Mouse (Mus musculus): Measurements from ENCODE around the gene Ank3. TPM values are rescaled to one million over a fixed set of nuclear protein-coding genes. Genes with fewer than 3 reads are reported as not detected.
A peak's percentile ranks its signal among the peaks of the same experiment; 100 is the strongest.

The Ank3 gene
- polyA plus RNA-seq, 1 experiment from 2014 or later: 102 TPM

DNA sequence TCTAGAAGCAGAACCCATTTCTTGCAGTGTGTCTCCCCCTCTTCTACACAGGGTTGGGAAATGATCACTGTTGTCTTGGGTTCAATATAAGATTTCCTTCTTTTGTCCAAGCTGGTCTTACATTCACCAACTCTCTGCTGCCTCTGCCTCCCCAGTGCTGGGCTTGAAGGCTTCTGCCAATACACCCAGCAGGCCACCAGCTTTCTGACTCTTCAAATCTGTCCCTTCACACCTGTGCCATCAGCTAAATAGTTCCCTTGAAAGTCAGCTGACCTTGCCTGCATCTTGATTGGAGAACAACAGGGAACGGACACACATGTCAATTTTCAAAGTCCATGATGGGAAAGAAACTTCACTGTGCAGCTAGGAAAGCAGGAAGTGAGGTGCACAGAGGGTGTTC lies 300.1 kb downstream of the Ank3 start:
- Histone ChIP-seq H3K4me1 (replicated peaks) (peaks cover 17% of the 10 kb centered on the region), H3K4me3 (replicated peaks) (no peak overlapping the region), H3K27me3 (no peaks in the 10 kb centered on the region), H3K4me2 (replicated peaks) (no peak overlapping the region), H3K9ac (replicated peaks) (no peak overlapping the region), H3K27ac (no peak overlapping the region), H3K9me3 (no peaks in the 10 kb centered on the region), H3K36me3 (no peaks in the 10 kb centered on the region)
- ATAC-seq: no peak
- WGBS: 88% methylated on average over 1 of the region's 1 CpGs

DNA sequence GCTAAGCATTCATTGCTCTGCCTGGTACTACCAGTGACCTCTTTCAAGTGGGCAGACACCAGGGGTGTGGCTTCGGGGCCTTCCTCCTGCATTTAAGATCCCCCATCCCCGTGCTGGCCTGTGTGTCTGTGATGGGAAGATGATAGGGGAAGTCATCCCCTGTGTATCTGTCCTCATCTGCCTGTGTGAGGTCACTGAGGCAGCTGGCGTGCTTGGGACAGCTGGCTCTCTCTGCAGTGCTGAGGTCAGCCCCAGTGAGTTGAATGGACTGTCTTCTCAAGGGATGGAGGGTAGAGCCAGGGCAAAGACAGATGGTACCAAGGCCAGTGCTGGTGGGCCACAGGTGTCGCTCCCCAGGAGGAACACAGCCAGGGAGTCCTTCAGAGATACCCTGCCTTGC lies 302.7 kb downstream of the Ank3 start:
- Histone ChIP-seq H3K36me3 (no peaks in the 10 kb centered on the region), H3K27me3 (no peaks in the 10 kb centered on the region)
- ATAC-seq: peak; percentile 53

DNA sequence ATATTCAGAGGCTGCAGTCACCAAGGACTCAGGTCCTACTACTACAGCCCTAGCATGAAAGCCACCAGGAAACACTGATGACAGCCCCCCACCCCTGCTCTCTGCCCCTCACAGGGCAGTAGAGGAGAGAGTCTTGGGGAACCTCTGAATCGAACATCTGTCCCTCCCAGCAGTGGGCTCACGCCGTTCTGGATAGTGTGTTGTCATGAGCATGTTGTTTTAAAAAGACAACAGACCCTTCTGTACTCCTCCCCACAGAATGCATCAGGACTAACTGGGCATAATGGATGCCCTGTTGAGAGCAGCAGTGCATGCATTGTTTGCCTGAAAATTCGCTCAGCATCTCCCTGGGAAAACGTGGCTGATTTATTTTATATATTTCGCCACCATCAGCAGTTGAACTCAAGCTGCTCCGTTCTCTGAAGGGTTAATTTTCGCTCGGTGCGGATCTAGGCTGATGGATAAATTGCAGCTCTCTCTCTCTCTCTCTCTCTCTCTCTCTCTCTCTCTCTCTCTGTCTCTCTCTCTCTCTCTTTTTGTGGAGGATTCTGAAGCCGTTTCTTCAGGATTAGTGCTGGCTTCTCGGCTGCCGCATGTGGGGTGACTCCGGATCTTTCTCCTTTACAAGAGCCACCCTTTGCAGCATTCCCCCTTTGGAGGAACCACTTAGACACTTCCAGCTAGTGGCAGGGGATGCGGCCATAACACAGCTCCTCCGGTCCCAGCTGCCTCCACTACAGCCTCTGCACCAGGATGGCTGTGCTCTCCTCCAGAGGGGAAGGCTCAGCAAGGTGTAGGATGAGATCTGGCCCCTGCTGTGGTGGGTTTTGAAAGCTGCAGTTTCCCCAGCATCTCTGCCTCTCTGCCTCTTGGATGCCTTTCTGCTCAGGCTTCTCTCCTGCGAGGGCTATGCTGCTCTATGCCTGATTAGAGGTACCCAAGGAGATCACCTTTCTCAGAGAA lies 307.5 kb downstream of the Ank3 start:
- no peaks in the 10 kb centered on the region for H3K9me3 ChIP-seq
- H3K9ac ChIP-seq (replicated peaks): peak overlapping the region; percentile 68
- peak overlapping the region; percentile 66 for H3K4me2 ChIP-seq (replicated peaks)
- peaks cover 67% of the 10 kb centered on the region for H3K4me1 ChIP-seq (replicated peaks)
- H3K36me3 ChIP-seq: no peaks in the 10 kb centered on the region
- 3% methylated on average over 17 of the region's 17 CpGs for WGBS
- peak overlapping the region; percentile 44 for H3K4me3 ChIP-seq (replicated peaks)
- ATAC-seq: peak; percentile 80
- peak overlapping the region; percentile 95 for H3K27ac ChIP-seq
- H3K27me3 ChIP-seq: no peaks in the 10 kb centered on the region

More for the DNA sequence above, 302.7 kb downstream of the Ank3 start:
- peaks cover 30% of the 10 kb centered on the region for H3K4me1 ChIP-seq (replicated peaks)
- H3K9me3 ChIP-seq: no peaks in the 10 kb centered on the region
- no peak overlapping the region for H3K4me3 ChIP-seq (replicated peaks)
- peak overlapping the region; percentile 19; the same call in 1 of the 2 replicates for H3K27ac ChIP-seq
- no peak overlapping the region for H3K9ac ChIP-seq (replicated peaks)
- no peak overlapping the region for H3K4me2 ChIP-seq (replicated peaks)
- 36% methylated on average over 4 of the region's 4 CpGs for WGBS

DNA sequence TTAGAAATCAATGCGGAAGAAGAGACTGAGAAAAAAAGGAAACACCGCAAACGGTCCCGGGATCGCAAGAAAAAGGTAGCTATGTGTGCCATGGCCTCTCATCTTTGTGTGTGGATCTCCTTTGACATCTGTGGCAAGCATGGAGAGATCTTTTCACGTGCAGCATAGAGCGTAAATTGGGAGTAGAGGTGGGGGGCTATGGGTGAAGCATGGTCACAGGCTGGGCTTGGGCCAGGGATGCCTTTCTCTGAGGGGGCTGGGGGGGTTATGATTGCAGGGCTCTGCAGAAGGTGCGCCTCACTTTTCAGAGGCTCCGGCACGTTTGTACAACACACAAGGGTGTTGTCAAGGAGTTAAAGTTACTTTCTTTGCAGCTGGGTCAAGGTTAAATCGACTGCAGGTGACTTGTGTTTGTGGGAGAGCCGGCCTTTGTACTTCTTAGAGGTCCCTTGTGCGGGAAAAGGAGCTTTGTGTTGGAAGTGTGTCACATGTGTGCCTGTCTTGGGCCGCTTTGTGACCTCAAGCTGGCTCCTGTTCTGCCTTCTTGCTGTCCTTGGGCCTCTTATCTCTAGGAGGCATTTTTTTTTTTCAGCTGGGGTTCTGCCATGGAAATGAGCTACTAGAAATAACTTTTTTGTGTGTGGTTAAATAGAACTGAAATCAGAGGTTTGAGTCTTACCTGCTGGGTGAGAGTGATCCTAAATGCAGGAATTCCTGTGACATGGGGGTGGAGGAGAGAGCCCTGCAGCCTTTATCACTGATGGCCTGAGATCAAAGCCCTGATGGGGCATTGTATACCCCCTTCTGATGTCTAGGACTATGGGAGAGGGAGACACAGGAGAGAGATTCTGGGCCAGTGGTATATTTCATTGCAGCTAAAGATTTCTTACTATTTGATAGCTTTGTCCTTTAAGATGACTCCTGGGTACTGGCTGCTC lies 308.5 kb downstream of the Ank3 start:
- Histone ChIP-seq H3K9ac (replicated peaks) (peak overlapping the region; percentile 68), H3K4me1 (replicated peaks) (peaks cover 73% of the 10 kb centered on the region), H3K36me3 (no peaks in the 10 kb centered on the region), H3K27me3 (no peaks in the 10 kb centered on the region), H3K4me3 (replicated peaks) (peak overlapping the region; percentile 44), H3K9me3 (no peaks in the 10 kb centered on the region), H3K27ac (peak overlapping the region; percentile 95), H3K4me2 (replicated peaks) (peak overlapping the region; percentile 66)
- 0 out of 2 replicates have a peak, but pooled peaks have one; percentile 24 for ATAC-seq
- WGBS: 13% methylated on average over 14 of the region's 14 CpGs

DNA sequence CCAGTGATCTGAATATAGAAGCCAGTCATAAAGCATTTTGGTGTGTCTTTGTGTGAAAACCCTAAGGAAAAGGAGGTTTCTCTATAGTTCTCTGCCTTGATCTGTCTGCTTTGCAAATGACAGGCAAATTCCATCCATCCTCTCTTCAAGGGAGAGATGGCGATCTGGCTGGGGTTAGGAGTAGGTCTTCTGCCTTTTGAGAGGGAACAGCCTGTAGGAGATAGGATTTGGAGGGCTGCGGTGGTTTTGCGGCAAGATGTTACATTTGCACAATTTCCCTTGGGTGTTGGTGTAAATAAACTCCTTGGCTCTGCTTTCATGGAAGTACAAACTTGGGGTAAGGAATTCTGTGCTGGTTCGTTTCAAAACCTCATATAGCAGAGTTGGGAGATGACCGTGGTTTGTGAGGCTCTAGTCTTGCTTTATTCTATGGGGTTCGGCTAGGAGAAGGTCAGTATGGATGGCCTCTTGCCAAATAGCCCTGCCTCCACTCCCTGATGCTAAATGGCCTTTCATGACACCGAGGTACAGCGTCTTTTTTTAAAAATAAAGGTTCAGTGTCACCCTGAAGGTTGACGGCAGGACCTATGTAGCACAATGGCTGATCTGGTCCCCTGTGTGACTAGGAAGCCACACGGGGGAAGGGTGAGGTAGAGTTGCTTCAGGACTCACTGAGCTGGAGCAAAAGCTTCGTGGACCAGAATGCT lies 309.4 kb downstream of the Ank3 start:
- ATAC-seq: no peak
- Histone ChIP-seq H3K9me3 (no peaks in the 10 kb centered on the region), H3K36me3 (no peaks in the 10 kb centered on the region), H3K27me3 (no peaks in the 10 kb centered on the region), H3K4me3 (replicated peaks) (peak overlapping the region; percentile 44), H3K9ac (replicated peaks) (peak overlapping the region; percentile 68), H3K4me2 (replicated peaks) (peak overlapping the region; percentile 66), H3K4me1 (replicated peaks) (peaks cover 81% of the 10 kb centered on the region), H3K27ac (peak overlapping the region; percentile 95; the same call in 1 of the 2 replicates)
- 73% methylated on average over 11 of the region's 11 CpGs for WGBS

DNA sequence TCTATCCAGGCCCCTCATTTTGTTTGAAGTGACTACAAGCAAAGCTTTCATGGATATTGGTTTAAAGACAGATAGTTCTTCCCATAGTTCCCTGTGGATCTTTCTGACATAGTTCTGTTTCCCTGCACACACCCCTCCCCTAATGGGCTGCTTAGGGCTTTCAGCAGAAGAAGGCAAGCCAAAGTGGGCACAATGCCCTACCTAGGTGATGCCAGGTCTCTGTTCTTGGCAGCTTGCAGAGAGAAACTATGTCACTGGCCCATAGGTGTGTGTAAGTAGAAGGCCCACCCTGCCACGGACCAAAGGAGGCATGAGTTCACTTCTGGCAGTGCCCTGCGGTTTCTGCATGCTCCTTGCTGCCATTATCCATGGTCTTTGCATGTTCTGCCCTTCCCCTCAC lies 311.1 kb downstream of the Ank3 start:
- no peak overlapping the region for H3K27ac ChIP-seq
- H3K4me3 ChIP-seq (replicated peaks): no peak overlapping the region
- ATAC-seq: no peak
- no peaks in the 10 kb centered on the region for H3K27me3 ChIP-seq
- WGBS: 90% methylated on average over 2 of the region's 2 CpGs
- 0 out of 2 replicates have a peak, but pooled peaks cover 3% of the 10 kb centered on the region for H3K36me3 ChIP-seq
- H3K9ac ChIP-seq (replicated peaks): no peak overlapping the region
- H3K4me2 ChIP-seq (replicated peaks): no peak overlapping the region
- H3K4me1 ChIP-seq (replicated peaks): peaks cover 81% of the 10 kb centered on the region
- H3K9me3 ChIP-seq: no peaks in the 10 kb centered on the region

DNA sequence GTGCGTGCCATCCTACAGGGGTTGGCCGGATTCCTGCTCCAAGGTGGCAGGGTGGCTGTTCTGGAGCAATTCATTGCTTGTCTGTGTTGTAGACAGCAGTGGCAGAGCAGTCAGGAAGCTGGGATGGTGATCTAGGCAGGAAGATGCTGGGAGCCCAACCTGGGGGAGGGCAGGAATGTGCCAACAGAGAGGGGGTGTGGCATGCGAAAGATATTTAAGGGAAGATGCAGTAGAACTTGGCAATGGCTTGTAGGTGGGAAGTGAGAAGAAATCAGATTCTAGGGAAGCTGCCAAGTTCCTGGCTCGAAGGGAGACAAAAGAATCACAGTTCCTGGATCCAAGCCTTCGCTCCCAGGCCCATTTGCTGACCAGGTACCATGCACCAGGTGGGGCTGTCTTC lies 312.2 kb downstream of the Ank3 start:
- Histone ChIP-seq H3K4me3 (replicated peaks) (no peak overlapping the region), H3K27ac (no peak overlapping the region), H3K9ac (replicated peaks) (no peak overlapping the region), H3K9me3 (no peaks in the 10 kb centered on the region), H3K27me3 (no peaks in the 10 kb centered on the region), H3K4me1 (replicated peaks) (peaks cover 69% of the 10 kb centered on the region), H3K36me3 (0 out of 2 replicates have a peak, but pooled peaks cover 3% of the 10 kb centered on the region), H3K4me2 (replicated peaks) (no peak overlapping the region)
- WGBS: 91% methylated on average over 5 of the region's 5 CpGs
- no peak for ATAC-seq

DNA sequence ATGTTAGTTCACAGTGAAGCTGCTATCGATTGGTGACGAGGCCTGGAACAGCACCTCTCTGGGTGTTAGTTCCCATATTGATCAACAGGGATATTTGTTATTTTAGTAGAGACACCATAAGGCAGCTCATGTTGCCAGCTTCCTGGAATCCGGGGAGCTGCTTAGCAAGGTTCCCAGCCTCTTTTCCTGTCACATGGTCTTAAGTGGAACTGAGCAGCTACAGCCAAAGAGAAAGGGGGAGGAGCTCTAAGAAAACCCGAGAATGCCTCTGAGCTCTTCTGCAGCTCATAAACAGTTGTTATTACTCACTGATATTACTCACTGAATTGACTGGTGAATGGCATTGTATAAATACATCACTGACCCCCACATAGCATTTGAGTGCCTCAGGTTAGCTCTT lies 318.3 kb downstream of the Ank3 start:
- Histone ChIP-seq H3K9ac (replicated peaks) (no peak overlapping the region), H3K4me2 (replicated peaks) (no peak overlapping the region), H3K4me3 (replicated peaks) (no peak overlapping the region), H3K4me1 (replicated peaks) (peaks cover 46% of the 10 kb centered on the region), H3K27me3 (no peaks in the 10 kb centered on the region), H3K27ac (no peak overlapping the region), H3K36me3 (0 out of 2 replicates have a peak, but pooled peaks cover 3% of the 10 kb centered on the region), H3K9me3 (no peaks in the 10 kb centered on the region)
- WGBS: 77% methylated on average over 4 of the region's 4 CpGs
- no peak for ATAC-seq

DNA sequence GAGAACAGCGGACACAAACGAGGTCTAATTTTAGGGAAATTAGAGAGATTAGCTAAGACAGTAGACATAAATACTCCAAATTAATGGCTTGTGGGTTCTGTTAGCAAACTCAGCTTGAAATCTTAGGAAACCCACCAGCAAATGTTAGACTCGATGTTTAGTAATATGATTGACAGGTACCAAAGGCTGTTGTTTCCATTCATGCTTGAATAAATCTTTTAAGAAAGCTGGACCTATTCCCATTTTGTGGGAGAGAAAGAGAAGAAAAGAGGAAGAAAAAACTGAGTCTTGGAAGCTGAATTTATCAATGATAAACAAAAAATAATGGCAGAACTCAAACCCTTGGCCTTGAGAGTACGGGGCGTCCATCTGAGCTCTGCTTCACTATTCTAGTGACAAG lies 320.8 kb downstream of the Ank3 start:
- H3K9ac ChIP-seq (replicated peaks): 0 out of 2 replicates have a peak overlapping the region, but pooled peaks have one; percentile 41
- no peaks in the 10 kb centered on the region for H3K9me3 ChIP-seq
- no peaks in the 10 kb centered on the region for H3K27me3 ChIP-seq
- no peak for ATAC-seq
- peaks cover 49% of the 10 kb centered on the region for H3K4me1 ChIP-seq (replicated peaks)
- H3K4me2 ChIP-seq (replicated peaks): peak overlapping the region; percentile 42
- H3K4me3 ChIP-seq (replicated peaks): no peak overlapping the region
- peak overlapping the region; percentile 88 for H3K27ac ChIP-seq
- 0 out of 2 replicates have a peak, but pooled peaks cover 2% of the 10 kb centered on the region for H3K36me3 ChIP-seq
- WGBS: 47% methylated on average over 5 of the region's 5 CpGs

DNA sequence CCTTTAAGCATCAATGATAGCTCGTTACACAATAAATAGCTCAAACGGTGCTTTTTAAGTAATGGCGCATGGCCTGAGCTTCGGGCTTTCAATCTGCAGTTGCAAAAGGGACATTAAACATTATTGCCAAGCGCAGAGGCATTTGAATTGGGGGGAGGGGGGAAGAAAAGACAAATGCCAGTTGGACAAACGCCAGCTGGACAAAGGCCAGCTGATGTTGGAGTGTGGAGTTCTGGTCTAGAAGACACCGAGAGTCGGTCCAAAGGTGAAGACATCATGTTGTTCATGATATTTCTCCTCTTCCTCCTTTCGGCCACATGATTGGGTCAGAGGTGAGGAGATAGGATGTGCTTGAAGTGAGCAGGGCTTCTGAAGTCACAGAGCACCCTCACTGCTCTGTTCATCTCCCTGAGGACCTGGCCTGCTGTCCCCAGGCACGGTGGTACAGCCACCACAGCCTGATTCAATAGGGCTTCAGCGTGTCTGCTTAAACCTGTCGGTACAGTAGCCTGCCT lies 321.4 kb downstream of the Ank3 start:
- Histone ChIP-seq H3K4me2 (replicated peaks) (peak overlapping the region; percentile 42), H3K27me3 (no peaks in the 10 kb centered on the region), H3K9me3 (no peaks in the 10 kb centered on the region), H3K36me3 (no peaks in the 10 kb centered on the region), H3K9ac (replicated peaks) (peak overlapping the region; percentile 41; the same call in 1 of the 2 replicates), H3K27ac (peak overlapping the region; percentile 88), H3K4me1 (replicated peaks) (peaks cover 54% of the 10 kb centered on the region), H3K4me3 (replicated peaks) (no peak overlapping the region)
- ATAC-seq: peak; percentile 75
- WGBS: 23% methylated on average over 12 of the region's 12 CpGs

DNA sequence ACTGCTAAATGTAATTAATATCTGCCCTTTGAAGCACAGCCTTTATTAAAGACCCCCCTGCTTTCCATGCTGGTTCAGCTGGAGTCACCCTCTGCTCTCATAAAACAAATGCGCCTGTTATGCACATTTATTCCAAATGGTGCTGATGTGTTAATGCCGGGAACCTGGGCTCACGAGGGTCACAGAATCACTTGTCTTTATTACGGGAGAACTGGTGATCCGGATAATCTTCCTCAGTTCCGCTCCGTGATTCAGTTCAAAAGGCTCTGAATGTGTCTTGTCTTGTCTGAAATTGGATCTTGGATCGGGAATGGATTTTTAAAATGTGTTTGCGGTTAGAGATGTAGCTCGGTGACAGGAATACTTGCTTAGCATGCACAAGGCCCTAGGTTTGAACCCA lies 321.9 kb downstream of the Ank3 start:
- H3K4me2 ChIP-seq (replicated peaks): peak overlapping the region; percentile 42
- peak overlapping the region; percentile 88 for H3K27ac ChIP-seq
- no peak overlapping the region for H3K4me3 ChIP-seq (replicated peaks)
- peaks cover 58% of the 10 kb centered on the region for H3K4me1 ChIP-seq (replicated peaks)
- no peaks in the 10 kb centered on the region for H3K9me3 ChIP-seq
- peak overlapping the region; percentile 41; the same call in 1 of the 2 replicates for H3K9ac ChIP-seq (replicated peaks)
- no peak; the same call in 1 of the 2 replicates for ATAC-seq
- H3K27me3 ChIP-seq: no peaks in the 10 kb centered on the region
- WGBS: 14% methylated on average over 10 of the region's 10 CpGs
- H3K36me3 ChIP-seq: no peaks in the 10 kb centered on the region

Measured in midbrain, embryonic 13.5 days (tissue).